Mouse (Mus musculus) small intestine, adult 2 months (tissue): ENCODE measurements around the gene Gm11037.

Experiments
- CTCF ChIP-seq: fragments of 200-500 bp; IDR thresholded peaks from 2 replicates; pipeline ENCODE4 v1.5.1; 2012; ENCODE audit warnings: low read depth, mild to moderate bottlenecking, control low read depth, inconsistent platforms, low read length, moderate library complexity, mixed read lengths; ENCODE audit not compliant: insufficient replicate concordance, insufficient read length; ENCODE audit errors: extremely low read depth
- POLR2A ChIP-seq: fragments of 200-500 bp; IDR thresholded peaks from 2 replicates; pipeline ENCODE4 v1.6.1; 2012; ENCODE audit warnings: low read depth, mild to moderate bottlenecking, control low read depth, inconsistent platforms, low read length, moderate library complexity

- TF ChIP-seq CTCF = no peak
- TF ChIP-seq POLR2A = no peak
These were observed 42.1 kb downstream of the Gm11037 start for GRCm38 (mm10) chr2:131175286-131175944.
